Mouse (Mus musculus): ENCODE results near the gene Invs. TPM values are rescaled to one million over a fixed set of nuclear protein-coding genes. Genes with fewer than 3 reads are reported as not detected.

Invs gene
- total and polyA plus RNA-seq, 3 experiments = 1.4 to 2.9 (median 2.6) TPM

DNA sequence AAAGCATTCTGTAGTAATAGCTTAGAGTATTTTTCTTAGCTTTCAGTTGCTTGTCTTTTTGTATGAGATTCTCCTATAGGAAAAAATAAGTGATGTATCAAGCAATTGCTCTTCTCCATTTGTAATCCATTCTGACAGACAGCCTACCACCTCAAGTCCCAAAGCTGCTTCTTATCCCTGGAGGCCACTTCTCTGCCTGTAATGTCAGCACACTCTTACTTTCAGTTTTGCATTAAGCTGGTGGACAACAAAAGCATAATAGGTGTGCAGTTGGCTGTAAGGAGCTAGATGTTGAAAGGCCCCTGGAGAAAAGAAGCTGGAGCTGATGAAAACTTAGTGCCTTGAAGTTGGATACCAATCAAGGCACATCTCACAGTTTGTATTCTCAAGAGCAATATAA lies 26.3 kb upstream of the Invs start:
- no peak for DNase-seq
- H3K4me3 ChIP-seq = no peak overlapping the region
- peaks cover 3% of the 10 kb centered on the region for H3K36me3 ChIP-seq (ENCODE audit: control insufficient read depth, insufficient read depth, low read length)
- no peak overlapping the region for H3K9ac ChIP-seq (ENCODE audit: low read depth, low read length)
- H3K27ac ChIP-seq = peak overlapping the region; percentile 20
- H3K4me1 ChIP-seq (ENCODE audit: control insufficient read depth, insufficient read depth, low read length) = peaks cover 2% of the 10 kb centered on the region
- peaks cover 3% of the 10 kb centered on the region for H3K79me2 ChIP-seq (replicated peaks; ENCODE audit: control insufficient read depth, insufficient read depth, low read length)
- intact Hi-C loops (cut with DNase I) = no loop called here
- no peaks in the 10 kb centered on the region for H3K27me3 ChIP-seq (ENCODE audit: control insufficient read depth, insufficient read depth, low read length)
- no peak for TF ChIP-seq POLR2A (IDR thresholded peaks at IDR 0.05; ENCODE audit: insufficient read depth, low read depth, low read length)

DNA sequence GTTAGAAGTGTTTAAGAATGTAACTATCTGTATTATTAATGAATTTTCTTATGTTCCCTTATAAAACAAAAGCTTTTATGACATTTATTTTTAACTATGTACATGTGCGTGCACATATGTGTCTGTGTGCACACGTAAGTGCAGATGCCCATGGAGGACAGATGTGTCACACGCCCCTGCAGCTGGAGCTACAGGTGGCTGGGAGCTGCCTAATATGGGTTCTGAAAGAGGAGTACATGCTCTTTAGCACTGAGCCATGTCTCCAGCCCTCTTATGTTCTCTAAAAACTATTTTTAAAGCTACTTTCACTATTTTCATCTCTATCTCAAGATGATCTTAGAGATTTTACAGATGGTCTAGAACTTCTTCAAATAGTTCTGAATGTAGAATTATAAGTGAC lies 21.5 kb upstream of the Invs start:
- Histone ChIP-seq H3K4me3 (no peak overlapping the region), H3K9ac (ENCODE audit: low read depth, low read length) (no peak overlapping the region), H3K79me2 (replicated peaks; ENCODE audit: control insufficient read depth, insufficient read depth, low read length) (peaks cover 3% of the 10 kb centered on the region), H3K27me3 (ENCODE audit: control insufficient read depth, insufficient read depth, low read length) (no peaks in the 10 kb centered on the region), H3K27ac (no peak overlapping the region), H3K4me1 (ENCODE audit: control insufficient read depth, insufficient read depth, low read length) (peaks cover 2% of the 10 kb centered on the region), H3K36me3 (ENCODE audit: control insufficient read depth, insufficient read depth, low read length) (peaks cover 3% of the 10 kb centered on the region)
- DNase-seq = no peak
- 88% methylated on average over 3 of the region's 3 CpGs for WGBS
- intact Hi-C loops (cut with DNase I) = no loop called here
- TF ChIP-seq EP300 (IDR thresholded peaks at IDR 0.05; ENCODE audit: insufficient read depth, low read depth, low read length) (no peak), POLR2A (IDR thresholded peaks at IDR 0.05; ENCODE audit: insufficient read depth, low read depth, low read length) (no peak), CTCF (IDR thresholded peaks at IDR 0.05) (no peak)

DNA sequence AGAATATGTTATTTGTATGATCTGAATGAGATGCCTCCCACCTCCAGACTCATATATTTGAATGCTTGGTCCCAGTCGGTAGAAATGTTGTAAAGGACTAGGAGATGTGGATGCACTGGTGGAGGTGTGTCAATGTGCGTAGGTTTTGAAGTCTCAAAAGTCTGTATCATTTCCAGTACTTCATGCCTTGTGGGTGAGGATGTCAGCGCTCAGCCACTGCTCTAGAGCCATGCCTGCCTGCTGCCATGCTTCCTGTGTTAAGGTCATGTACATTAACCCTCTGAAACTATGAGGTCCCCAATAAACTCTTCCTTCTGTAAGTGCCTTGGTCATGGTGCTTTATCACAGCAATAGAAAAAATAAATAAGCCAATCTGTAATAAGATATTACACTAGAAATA lies 11.9 kb upstream of the Invs start:
- Histone ChIP-seq H3K27me3 (ENCODE audit: control insufficient read depth, insufficient read depth, low read length) (no peaks in the 10 kb centered on the region), H3K9ac (ENCODE audit: low read depth, low read length) (no peak overlapping the region), H3K36me3 (ENCODE audit: control insufficient read depth, insufficient read depth, low read length) (no peaks in the 10 kb centered on the region; the same call in 1 of the 2 replicates), H3K4me1 (ENCODE audit: control insufficient read depth, insufficient read depth, low read length) (peaks cover 3% of the 10 kb centered on the region), H3K4me3 (no peak overlapping the region), H3K27ac (no peak overlapping the region), H3K79me2 (replicated peaks; ENCODE audit: control insufficient read depth, insufficient read depth, low read length) (peaks cover 8% of the 10 kb centered on the region; the same call in 1 of the 2 replicates)
- intact Hi-C loops (cut with DNase I) = no loop called here
- DNase-seq = no peak
- TF ChIP-seq EP300 (IDR thresholded peaks at IDR 0.05; ENCODE audit: insufficient read depth, low read depth, low read length) = no peak
- TF ChIP-seq CTCF (IDR thresholded peaks at IDR 0.05) = no peak
- TF ChIP-seq POLR2A (IDR thresholded peaks at IDR 0.05; ENCODE audit: insufficient read depth, low read depth, low read length) = no peak
- 85% methylated on average over 3 of the region's 3 CpGs for WGBS

DNA sequence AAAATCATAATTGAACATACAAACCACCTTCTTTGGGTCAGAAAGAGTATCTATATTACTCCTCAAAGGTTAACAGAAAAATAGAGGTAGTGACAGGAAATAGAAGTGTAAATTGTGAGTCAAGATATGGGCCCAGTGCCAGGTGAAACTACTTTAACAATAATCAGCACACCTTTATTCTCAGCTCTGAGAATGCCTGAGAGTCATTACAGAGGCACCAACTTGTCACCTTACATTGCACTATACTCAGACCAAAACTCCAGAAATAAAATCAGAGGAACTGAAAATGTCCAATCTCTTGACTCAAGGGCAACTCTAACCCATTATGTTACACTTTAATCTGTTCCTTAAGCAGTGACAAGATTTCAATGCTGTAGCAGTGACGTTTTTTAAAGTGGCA lies 11.4 kb upstream of the Invs start:
- intact Hi-C loops (cut with DNase I) = no loop called here
- WGBS = 68% methylated on average over 1 of the region's 1 CpGs
- TF ChIP-seq POLR2A (IDR thresholded peaks at IDR 0.05; ENCODE audit: insufficient read depth, low read depth, low read length) (no peak), CTCF (IDR thresholded peaks at IDR 0.05) (no peak), EP300 (IDR thresholded peaks at IDR 0.05; ENCODE audit: insufficient read depth, low read depth, low read length) (no peak)

DNA sequence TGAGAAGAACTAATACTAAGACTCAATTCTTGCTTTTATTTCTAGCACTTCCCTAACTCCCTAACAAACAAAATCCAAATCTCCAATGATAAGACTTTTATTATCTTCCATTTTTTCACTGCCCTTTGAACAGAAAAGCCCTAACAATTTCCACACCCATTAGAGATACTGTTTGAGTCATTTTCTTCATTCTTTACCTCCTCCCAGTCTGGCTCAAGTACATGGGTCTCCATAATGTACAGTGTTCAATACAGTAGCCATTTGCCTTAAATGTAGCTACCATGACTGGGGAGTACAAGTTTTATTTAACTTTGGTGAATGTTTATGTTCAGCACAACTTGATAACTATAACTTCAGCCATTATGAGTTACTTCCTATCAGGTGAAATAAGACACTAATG lies 9.0 kb upstream of the Invs start:
- TF ChIP-seq CTCF (IDR thresholded peaks at IDR 0.05) = no peak
- TF ChIP-seq POLR2A (IDR thresholded peaks at IDR 0.05; ENCODE audit: insufficient read depth, low read depth, low read length) = no peak
- Histone ChIP-seq H3K4me1 (ENCODE audit: control insufficient read depth, insufficient read depth, low read length) (peaks cover 3% of the 10 kb centered on the region), H3K36me3 (ENCODE audit: control insufficient read depth, insufficient read depth, low read length) (no peaks in the 10 kb centered on the region), H3K27ac (no peak overlapping the region), H3K27me3 (ENCODE audit: control insufficient read depth, insufficient read depth, low read length) (no peaks in the 10 kb centered on the region), H3K79me2 (replicated peaks; ENCODE audit: control insufficient read depth, insufficient read depth, low read length) (peaks cover 13% of the 10 kb centered on the region), H3K9ac (ENCODE audit: low read depth, low read length) (no peak overlapping the region), H3K4me3 (no peak overlapping the region)
- DNase-seq = no peak
- intact Hi-C loops (cut with DNase I) = loop anchor here (10.0 kb wide), 1 partner anchor 1254 kb away; the partner anchor contains the start of genes Mrpl50 and Zfp189

More for the DNA sequence above, 11.4 kb upstream of the Invs start:
- Histone ChIP-seq H3K79me2 (replicated peaks; ENCODE audit: control insufficient read depth, insufficient read depth, low read length) (peaks cover 8% of the 10 kb centered on the region; the same call in 1 of the 2 replicates), H3K4me1 (ENCODE audit: control insufficient read depth, insufficient read depth, low read length) (peaks cover 3% of the 10 kb centered on the region), H3K36me3 (ENCODE audit: control insufficient read depth, insufficient read depth, low read length) (no peaks in the 10 kb centered on the region; the same call in 1 of the 2 replicates), H3K4me3 (no peak overlapping the region), H3K27ac (no peak overlapping the region), H3K9ac (ENCODE audit: low read depth, low read length) (no peak overlapping the region), H3K27me3 (ENCODE audit: control insufficient read depth, insufficient read depth, low read length) (no peaks in the 10 kb centered on the region)
- DNase-seq = no peak

DNA sequence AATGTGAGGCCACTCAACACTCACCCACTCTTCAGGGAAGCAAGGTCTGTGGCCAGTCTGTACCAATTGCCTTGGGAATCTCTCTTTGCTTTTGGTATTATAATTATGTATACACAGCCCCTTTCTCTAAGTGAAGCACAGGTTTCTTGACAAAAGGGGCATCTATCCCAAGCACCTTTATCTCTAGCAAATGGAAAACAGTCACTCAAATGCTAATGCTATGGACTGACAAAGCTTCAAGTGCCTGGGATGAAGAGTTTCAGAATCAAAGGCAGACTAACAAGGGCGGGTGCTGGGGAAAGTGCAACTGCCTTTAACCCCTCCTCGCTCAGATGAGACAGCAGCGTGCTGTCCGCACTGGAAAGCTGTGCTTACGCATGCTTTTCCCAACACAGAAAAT lies 7.7 kb upstream of the Invs start:
- peaks cover 1% of the 10 kb centered on the region; the same call in 1 of the 2 replicates for H3K4me1 ChIP-seq (ENCODE audit: control insufficient read depth, insufficient read depth, low read length)
- H3K79me2 ChIP-seq (replicated peaks; ENCODE audit: control insufficient read depth, insufficient read depth, low read length) = peaks cover 9% of the 10 kb centered on the region
- no peak overlapping the region for H3K9ac ChIP-seq (ENCODE audit: low read depth, low read length)
- peaks cover 2% of the 10 kb centered on the region; the same call in 1 of the 2 replicates for H3K36me3 ChIP-seq (ENCODE audit: control insufficient read depth, insufficient read depth, low read length)
- no peaks in the 10 kb centered on the region for H3K27me3 ChIP-seq (ENCODE audit: control insufficient read depth, insufficient read depth, low read length)
- TF ChIP-seq EP300 (IDR thresholded peaks at IDR 0.05; ENCODE audit: insufficient read depth, low read depth, low read length) (no peak), POLR2A (IDR thresholded peaks at IDR 0.05; ENCODE audit: insufficient read depth, low read depth, low read length) (no peak), CTCF (IDR thresholded peaks at IDR 0.05) (no peak)
- H3K4me3 ChIP-seq = no peak overlapping the region
- no peak overlapping the region for H3K27ac ChIP-seq
- no peak for DNase-seq
- WGBS = 74% methylated on average over 5 of the region's 5 CpGs
- intact Hi-C loops (cut with DNase I) = loop anchor here (10.0 kb wide), 1 partner anchor 1253 kb away; the partner anchor contains the start of genes Mrpl50 and Zfp189
